Mouse (Mus musculus) olfactory bulb, adult 2 months (tissue): ENCODE measurements at regions not wholly inside any gene's neighbourhood (a gene's known extent, or its start where the extent isn't known, plus 50 kb on each side); places are given as distances from the start of the nearest gene placed in this dataset.

ENCODE experiments used
- CTCF ChIP-seq: fragments of 200-500 bp; IDR thresholded peaks from 2 replicates; pipeline ENCODE4 v1.5.1; 2012; ENCODE audit warnings: low read depth, mild to moderate bottlenecking, low read length, moderate library complexity; ENCODE audit not compliant: insufficient read depth
- POLR2A ChIP-seq: fragments of 200-500 bp; IDR thresholded peaks from 2 replicates; pipeline ENCODE4 v1.6.1; 2012; ENCODE audit warnings: mild to moderate bottlenecking, low read depth, low read length, moderate library complexity; ENCODE audit not compliant: insufficient read depth

- TF ChIP-seq CTCF (no peak), POLR2A (no peak)
Measured at GRCm38 (mm10) chr12:71746011-71746410, 84.9 kb upstream of the Daam1 start.
